Mouse (Mus musculus) bone marrow macrophage, adult 2 months (primary cell): ENCODE measurements around the gene Armh3. TPM values are rescaled to one million over a fixed set of nuclear protein-coding genes. Genes with fewer than 3 reads are reported as not detected.

Experiments used
- H3K27ac ChIP-seq: 2 replicates; pipeline ENCODE4 v1.5.1; 2012; ENCODE audit warnings: low read depth, low read length; ENCODE audit not compliant: insufficient read depth
- H3K4me1 ChIP-seq: 2 replicates; pipeline ENCODE4 v1.6.1; 2012; ENCODE audit warnings: low read length; ENCODE audit not compliant: control insufficient read depth, insufficient read depth
- H3K4me3 ChIP-seq: 2 replicates; pipeline ENCODE4 v1.5.1; 2012; ENCODE audit warnings: mild to moderate bottlenecking, low read length, moderate library complexity; ENCODE audit not compliant: insufficient read depth
- CTCF ChIP-seq: IDR thresholded peaks from 2 replicates; pipeline ENCODE4 v1.5.1; 2012; ENCODE audit warnings: low read depth, mild to moderate bottlenecking, low read length, moderate library complexity
- POLR2A ChIP-seq: IDR thresholded peaks from 2 replicates; pipeline ENCODE4 v1.6.1; 2012; ENCODE audit warnings: mild to moderate bottlenecking, low read depth, low read length, borderline replicate concordance
- polyA plus RNA-seq: library from polyadenylated mRNA; stranded (reverse); fragments of >200 nt; gene quantifications from 2 replicates; pipeline ENCODE4 v1.2.4, GENCODE M21; 2012; ENCODE audit not compliant: missing spikeins, insufficient read depth, insufficient read length

Armh3 gene
- polyA plus RNA-seq: 9.6 and 13.2 TPM in 2 replicates

DNA sequence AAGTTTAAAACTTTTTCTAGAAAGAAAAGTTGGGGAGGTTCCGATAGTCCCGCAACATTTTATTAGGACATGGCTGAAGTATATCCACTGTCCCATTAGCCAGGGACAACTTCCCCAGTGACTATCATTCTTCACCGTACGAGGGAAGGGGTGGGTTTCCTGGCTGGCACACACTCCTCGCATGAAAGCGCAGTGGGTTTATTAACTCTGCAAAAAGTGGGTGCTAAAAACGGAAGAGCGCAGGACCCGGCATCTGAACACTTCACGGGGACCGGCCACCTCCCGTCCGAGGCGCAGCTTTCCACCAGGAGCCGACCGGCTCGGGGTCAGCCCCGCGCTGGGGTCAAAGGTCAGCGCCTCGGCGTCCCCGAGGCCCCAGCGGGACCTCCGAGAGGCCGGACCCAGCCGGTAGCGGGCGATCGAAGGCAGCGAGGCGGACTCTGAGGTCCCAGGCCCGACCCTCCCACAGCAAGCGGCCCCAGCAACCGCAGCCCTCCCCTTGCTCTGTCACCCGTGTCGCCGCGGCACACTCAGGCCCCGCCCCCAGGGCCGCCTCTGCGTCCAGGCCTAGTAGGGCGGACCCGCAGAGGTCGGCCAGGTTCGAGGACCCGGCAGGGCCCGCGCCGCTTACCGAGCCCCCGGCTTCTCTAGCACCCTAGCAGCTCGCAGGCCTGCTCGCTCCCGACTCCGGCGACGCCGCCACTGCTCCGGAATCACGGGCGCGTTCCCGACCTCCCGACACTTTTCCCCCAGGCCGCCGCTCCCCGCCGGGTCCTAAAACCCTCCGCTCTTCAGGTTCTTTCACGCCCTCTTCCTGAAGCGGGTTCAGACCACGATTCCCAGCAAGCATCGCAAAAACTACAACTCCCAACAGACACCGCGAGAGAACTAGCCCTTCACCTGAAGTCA lies at the start of gene Armh3:
Armh3 (minus strand) TSS at position 704 of the 909 bp plus-strand sequence.
- no peak for TF ChIP-seq POLR2A
- no peak for TF ChIP-seq CTCF
- peak within 1 kb of the TSS; percentile 66 for H3K4me3 ChIP-seq
- H3K27ac ChIP-seq: peak within 1 kb of the TSS; percentile 92
- peaks cover 24% of the 10 kb centered on the region for H3K4me1 ChIP-seq

DNA sequence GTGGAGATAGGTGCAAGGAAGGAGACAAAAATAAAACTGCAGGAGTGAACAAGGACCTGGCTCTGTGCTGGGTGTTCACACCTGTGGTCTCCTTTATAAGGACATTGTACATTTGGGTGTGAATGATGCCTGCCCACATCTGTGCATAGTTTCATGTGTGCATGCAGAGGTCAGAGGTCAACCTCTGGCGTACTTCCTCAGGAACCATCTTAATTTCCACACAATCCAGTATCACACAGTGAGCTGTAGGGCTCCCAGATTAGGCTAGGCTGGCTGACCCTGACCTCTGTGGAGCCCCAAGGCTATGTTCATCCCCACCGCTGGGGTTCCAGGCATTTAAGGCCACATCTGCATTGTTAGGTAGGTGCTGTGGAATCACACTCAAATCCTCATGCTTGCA lies 49.1 kb upstream of the Armh3 start:
- TF ChIP-seq CTCF (no peak), POLR2A (no peak)
- Histone ChIP-seq H3K27ac (no peak overlapping the region), H3K4me1 (peaks cover 36% of the 10 kb centered on the region), H3K4me3 (no peak overlapping the region)

GRCm38 (mm10) chr19:46046621-46047025 lies 48.3 kb upstream of the Armh3 start:
- TF ChIP-seq POLR2A (no peak), CTCF (no peak)
- Histone ChIP-seq H3K4me1 (peaks cover 33% of the 10 kb centered on the region), H3K27ac (no peak overlapping the region), H3K4me3 (no peak overlapping the region)

GRCm38 (mm10) chr19:46045696-46046311 lies 47.5 kb upstream of the Armh3 start:
- Histone ChIP-seq H3K4me3 (peak overlapping the region; percentile 85), H3K4me1 (peaks cover 38% of the 10 kb centered on the region), H3K27ac (peak overlapping the region; percentile 80)
- TF ChIP-seq CTCF (no peak), POLR2A (no peak)

DNA sequence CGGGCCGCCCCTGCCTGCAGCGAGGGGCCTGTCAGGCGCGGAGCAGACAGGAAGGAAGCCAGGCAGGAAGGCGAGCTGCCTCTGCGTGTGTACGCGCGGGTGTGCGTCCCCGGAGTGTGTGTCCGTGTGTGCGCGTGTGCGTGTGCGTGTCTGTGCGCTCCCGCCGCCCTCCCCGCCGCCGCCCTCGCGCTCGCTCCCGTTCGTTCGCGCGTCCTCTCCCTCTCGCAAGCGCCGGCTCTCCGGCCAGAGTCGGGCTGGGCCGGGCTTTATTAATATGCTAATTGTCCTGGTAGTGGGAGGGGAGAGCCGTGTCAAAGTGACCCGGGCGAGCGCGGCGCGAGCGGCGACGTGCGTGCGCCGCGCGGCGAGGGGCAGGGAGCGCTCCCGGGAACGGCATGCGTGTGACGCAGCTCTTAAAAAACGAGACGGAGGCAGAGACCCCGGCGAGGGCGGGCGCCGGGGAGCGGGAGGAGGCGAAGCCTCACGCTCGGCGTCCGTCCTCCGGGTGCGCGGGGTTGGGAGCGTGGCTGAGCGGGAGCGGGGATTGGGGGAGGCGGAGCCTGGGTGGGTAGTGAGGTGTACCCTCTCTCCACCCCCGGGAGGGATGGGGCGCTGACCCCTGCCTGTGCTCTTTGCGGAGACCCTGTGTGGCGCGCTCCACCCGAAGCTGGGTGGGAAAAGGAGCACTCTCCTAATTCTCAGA lies 46.9 kb upstream of the Armh3 start, which contains the start of gene Ldb1:
Ldb1 (minus strand) TSS at position 222 of the 703 bp plus-strand sequence.
- TF ChIP-seq CTCF (no peak), POLR2A (no peak)
- H3K4me1 ChIP-seq: peaks cover 35% of the 10 kb centered on the region
- H3K4me3 ChIP-seq: peak within 1 kb of the TSS; percentile 85
- peak within 1 kb of the TSS; percentile 80 for H3K27ac ChIP-seq

DNA sequence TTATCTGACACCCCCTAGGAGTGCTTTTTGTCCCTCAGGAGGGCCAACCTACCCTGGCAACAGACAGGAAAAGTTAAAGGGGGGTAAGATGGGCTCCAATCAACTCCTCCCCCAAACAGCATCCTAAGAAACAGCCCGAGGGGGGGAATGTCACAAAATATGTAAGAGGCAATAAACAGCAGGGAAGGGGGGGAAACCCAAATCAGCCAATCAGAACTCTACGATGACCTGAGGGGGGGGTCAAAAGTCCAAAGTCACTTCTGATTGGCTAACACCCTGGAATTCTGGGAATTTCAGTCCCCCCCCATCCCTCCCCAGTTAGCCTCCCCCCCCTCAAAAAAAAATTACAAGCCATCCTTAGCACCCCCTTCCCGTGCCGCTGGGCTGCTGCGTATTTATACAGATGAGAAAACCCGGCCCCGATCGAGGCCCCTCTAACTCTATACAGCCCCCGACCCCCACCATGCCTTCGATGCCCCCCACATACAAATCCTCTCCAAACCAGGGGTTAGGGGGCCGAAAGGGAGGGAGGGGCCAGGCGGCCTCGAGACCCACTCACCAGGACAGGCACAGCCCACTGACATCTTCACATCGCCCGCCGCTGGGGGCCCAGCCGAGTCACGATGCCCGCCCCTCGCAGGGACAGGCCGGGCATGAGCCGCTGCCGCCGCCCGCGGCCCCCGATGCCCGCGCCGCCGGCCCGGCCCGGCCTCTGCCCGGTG lies 46.1 kb upstream of the Armh3 start, which contains the start of gene Pprc1:
Pprc1 (plus strand) TSS at position 616 of the 722 bp plus-strand sequence.
- TF ChIP-seq POLR2A (no peak), CTCF (no peak)
- peak within 1 kb of the TSS; percentile 85 for H3K4me3 ChIP-seq
- H3K27ac ChIP-seq: peak within 1 kb of the TSS; percentile 80
- H3K4me1 ChIP-seq: peaks cover 30% of the 10 kb centered on the region

DNA sequence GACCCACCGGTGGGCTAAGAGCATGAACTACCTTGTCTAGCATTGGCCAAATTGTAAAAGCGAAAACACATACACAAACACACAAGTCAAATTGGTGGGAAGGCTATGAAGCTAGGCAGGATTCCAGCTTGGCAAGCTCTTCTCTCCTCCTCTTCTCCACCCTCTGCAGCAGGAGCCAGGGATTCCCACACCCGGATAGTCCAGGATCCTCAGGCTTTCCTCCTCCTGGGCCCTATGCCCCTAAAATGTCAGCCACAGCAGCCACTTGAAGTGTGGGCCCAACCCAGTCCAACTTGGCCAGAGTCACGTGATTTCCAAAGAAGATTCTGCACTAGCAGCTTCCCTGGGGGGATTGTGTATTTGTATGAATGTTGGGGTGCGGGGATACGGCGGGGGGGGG lies 45.1 kb upstream of the Armh3 start:
- TF ChIP-seq CTCF: no peak
- TF ChIP-seq POLR2A: no peak
- peak overlapping the region; percentile 75 for H3K27ac ChIP-seq
- peaks cover 31% of the 10 kb centered on the region for H3K4me1 ChIP-seq
- H3K4me3 ChIP-seq: peak overlapping the region; percentile 85

- TF ChIP-seq CTCF (no peak), POLR2A (no peak)
- peak overlapping the region; percentile 75 for H3K27ac ChIP-seq
- H3K4me3 ChIP-seq: peak overlapping the region; percentile 85
- H3K4me1 ChIP-seq: peaks cover 39% of the 10 kb centered on the region
Observed at GRCm38 (mm10) chr19:46042476-46043011, 44.3 kb upstream of the Armh3 start.
